In genomic region chr8:92850239-92850638, GRCm38 (mm10) we compare ENCODE assay signal across 9 mouse cellular contexts. TPM values are rescaled to one million over a fixed set of nuclear protein-coding genes. Genes with fewer than 3 reads are reported as not detected.
DNase-seq lines count a peak whose midpoint lies in the region; ATAC-seq and TF ChIP-seq lines count a peak whose summit lies in the region.
"Had no signal": no experiment of that assay in that cellular context is flagged by ENCODE, and none has a peak within 500 bp of the region (broad histone marks: within the 10 kb centered on the region; RNA-seq: fewer than 3 reads in every experiment).

No protein-coding gene starts in this region.

- TF ChIP-seq CTCF in layer of hippocampus, adult 2 months (conservative IDR thresholded peaks at IDR 0.05), result no peak; the same call in 1 of the 2 replicates
- no peak for TF ChIP-seq CTCF in stomach, postnatal 0 days (IDR thresholded peaks at IDR 0.05; ENCODE audit: low read depth)

- ATAC-seq in neural tube, embryonic 13.5 days (ENCODE audit: low read depth), result peak; percentile 47; the same call in 1 of the 2 replicates
- peak; percentile 74 for ATAC-seq in forebrain, embryonic 15.5 days (replicated peaks)
- ATAC-seq in stomach, postnatal 0 days (ENCODE audit: low FRiP score, low TSS enrichment), result peak; percentile 52; the same call in 1 of the 2 replicates

- H3K27ac ChIP-seq in neural tube, embryonic 13.5 days (replicated peaks), result peak overlapping the region; percentile 56
- peak overlapping the region; percentile 17; the same call in 1 of the 2 replicates for H3K27ac ChIP-seq in forebrain, embryonic 15.5 days (replicated peaks)
- H3K27ac ChIP-seq in layer of hippocampus, adult 2 months, result peak overlapping the region; percentile 16; the same call in 1 of the 2 replicates
- H3K27ac ChIP-seq in stomach, postnatal 0 days (replicated peaks), result 0 out of 2 replicates have a peak overlapping the region, but pooled peaks have one; percentile 20

- WGBS in neural tube, embryonic 13.5 days, result 55% methylated on average over 4 of the region's 4 CpGs
- 66% methylated on average over 4 of the region's 4 CpGs for WGBS in forebrain, embryonic 15.5 days
- WGBS in stomach, postnatal 0 days, result 43% methylated on average over 4 of the region's 4 CpGs

- H3K4me2 ChIP-seq in neural tube, embryonic 13.5 days, result no peak overlapping the region
- H3K4me2 ChIP-seq in forebrain, embryonic 15.5 days (replicated peaks), result no peak overlapping the region
- H3K4me2 ChIP-seq in stomach, postnatal 0 days (replicated peaks; ENCODE audit: low read depth), result no peak overlapping the region

- H3K27me3 ChIP-seq in neural tube, embryonic 13.5 days, result peaks cover 17% of the 10 kb centered on the region
- no peaks in the 10 kb centered on the region for H3K27me3 ChIP-seq in forebrain, embryonic 15.5 days
- H3K27me3 ChIP-seq in stomach, postnatal 0 days (ENCODE audit: control insufficient read depth, insufficient read depth, low read length), result no peaks in the 10 kb centered on the region

- no peaks in the 10 kb centered on the region for H3K9me3 ChIP-seq in neural tube, embryonic 13.5 days
- H3K9me3 ChIP-seq in forebrain, embryonic 15.5 days, result no peaks in the 10 kb centered on the region
- H3K9me3 ChIP-seq in stomach, postnatal 0 days (ENCODE audit: control insufficient read depth, low read length), result no peaks in the 10 kb centered on the region

- no peak for DNase-seq in neural tube, embryonic 10.5 days (ENCODE audit: extremely low spot score, low spot score)
- peak; percentile 89 for DNase-seq in heart, postnatal 25 days (ENCODE audit: low spot score)
- DNase-seq in layer of hippocampus, adult 2 months (ENCODE audit: low spot score in 2 of 2), result peak; percentile 78 to 89
- peak; percentile 84 for DNase-seq in lung, postnatal 14 days
- DNase-seq in stomach, postnatal 0 days (ENCODE audit: low spot score), result peak; percentile 57
- DNase-seq in thymus, postnatal 10 days (ENCODE audit: low spot score in 2 of 2), result no peak

- H3K4me1 ChIP-seq in neural tube, embryonic 13.5 days (replicated peaks), result peaks cover 62% of the 10 kb centered on the region
- peaks cover 23% of the 10 kb centered on the region for H3K4me1 ChIP-seq in forebrain, embryonic 15.5 days
- peaks cover 10% of the 10 kb centered on the region for H3K4me1 ChIP-seq in stomach, postnatal 0 days (replicated peaks; ENCODE audit: control insufficient read depth, insufficient read depth)

- no peak overlapping the region for H3K4me3 ChIP-seq in neural tube, embryonic 13.5 days
- no peak overlapping the region for H3K4me3 ChIP-seq in forebrain, embryonic 15.5 days
- no peak overlapping the region for H3K4me3 ChIP-seq in layer of hippocampus, adult 2 months
- no peak overlapping the region for H3K4me3 ChIP-seq in stomach, postnatal 0 days (ENCODE audit: low read depth, low read length)

- no peaks in the 10 kb centered on the region for H3K36me3 ChIP-seq in neural tube, embryonic 13.5 days
- H3K36me3 ChIP-seq in forebrain, embryonic 15.5 days, result no peaks in the 10 kb centered on the region
- no peaks in the 10 kb centered on the region for H3K36me3 ChIP-seq in stomach, postnatal 0 days (ENCODE audit: control insufficient read depth, insufficient read depth, low read length)

- H3K9ac ChIP-seq in neural tube, embryonic 13.5 days, result no peak overlapping the region
- no peak overlapping the region for H3K9ac ChIP-seq in forebrain, embryonic 15.5 days (replicated peaks)
- no peak overlapping the region for H3K9ac ChIP-seq in stomach, postnatal 0 days (ENCODE audit: low read length)

- TF ChIP-seq EP300 in stomach, postnatal 0 days (optimal IDR thresholded peaks at IDR 0.05), result no peak

- intact Hi-C loops in heart, postnatal 25 days (cut with DNase I), result no loop called here

RNA-seq across cellular contexts. Expression of gene Lpcat2, which starts 4.9 kb away (rescaled TPM):
- 11.3 and 13.9 TPM in 2 replicates for polyA plus RNA-seq in neural tube, embryonic 13.5 days (2015; fragmentation: Nextera tagmentation; extraction: Ambion mirVana)
- polyA plus RNA-seq in forebrain, embryonic 15.5 days (2015; fragmentation: Nextera tagmentation; extraction: Ambion mirVana), result 4.0 and 7.7 TPM in 2 replicates
- total RNA-seq in heart, postnatal 25 days (2021), result 1 to 10 TPM; 1.0 to 1.6 TPM
- total RNA-seq in layer of hippocampus, adult 2 months (2021), result 10 to 100 TPM; 10.0 to 11.2 TPM
- 13.6 and 15.4 TPM in 2 replicates for polyA plus RNA-seq in stomach, postnatal 0 days (2015; fragmentation: Nextera tagmentation; extraction: Ambion mirVana)

RNA-seq across cellular contexts. Expression of gene Mmp2, which starts 23.1 kb away (rescaled TPM):
- polyA plus RNA-seq in neural tube, embryonic 13.5 days (2015; fragmentation: Nextera tagmentation; extraction: Ambion mirVana), result 42.9 and 52.8 TPM in 2 replicates
- 11.5 and 12.2 TPM in 2 replicates for polyA plus RNA-seq in forebrain, embryonic 15.5 days (2015; fragmentation: Nextera tagmentation; extraction: Ambion mirVana)
- total RNA-seq in heart, postnatal 25 days (2021), result 100 to 1,000 TPM in 1 of 2 experiments, 10 to 100 TPM in 1; 94.3 to 106 TPM
- total RNA-seq in layer of hippocampus, adult 2 months (2021), result 1 to 10 TPM; 2.7 to 3.0 TPM
- polyA plus RNA-seq in stomach, postnatal 0 days (2015; fragmentation: Nextera tagmentation; extraction: Ambion mirVana), result 80.4 and 98.8 TPM in 2 replicates

RNA-seq across cellular contexts. Expression of gene Capns2, which starts 51.0 kb away (rescaled TPM):
- 0.27 and 0.91 TPM in 2 replicates for polyA plus RNA-seq in neural tube, embryonic 13.5 days (2015; fragmentation: Nextera tagmentation; extraction: Ambion mirVana)
- polyA plus RNA-seq in forebrain, embryonic 15.5 days (2015; fragmentation: Nextera tagmentation; extraction: Ambion mirVana), result 0.17 and 0.37 TPM in 2 replicates
- not detected for total RNA-seq in heart, postnatal 25 days (2021)
- 1 to 10 TPM; 1.2 to 3.0 TPM for total RNA-seq in layer of hippocampus, adult 2 months (2021)
- 48.8 and 52.8 TPM in 2 replicates for polyA plus RNA-seq in stomach, postnatal 0 days (2015; fragmentation: Nextera tagmentation; extraction: Ambion mirVana)
- total RNA-seq: hematopoietic stem cell, adult 5-6 weeks had no signal

Comparison
In these comparisons a context has a peak if more than half of its experiments do, and no peak if none do; other contexts are left out.
1. DNase-seq: peak in heart, postnatal 25 days (single experiment), layer of hippocampus, adult 2 months (2 of 2), lung, postnatal 14 days (single experiment) and stomach, postnatal 0 days (single experiment); none in neural tube, embryonic 10.5 days (single experiment) and thymus, postnatal 10 days (0 of 2).
2. RNA of gene Capns2, which starts 51.0 kb away (polyA plus RNA-seq): 48.8 to 52.8 TPM in stomach, postnatal 0 days; 0.27 to 0.91 TPM in neural tube, embryonic 13.5 days and 0.17 to 0.37 TPM in forebrain, embryonic 15.5 days; every median in the first group is over 10 times any median in the second.
3. Peak in every context shown above with its lines, with median percentiles within 50 percentile points of each other: ATAC-seq and H3K27ac ChIP-seq.